Mouse (Mus musculus): ENCODE results near the gene Fpgs. TPM values are rescaled to one million over a fixed set of nuclear protein-coding genes. Genes with fewer than 3 reads are reported as not detected.

Gene Fpgs
- 23.1 and 32.6 TPM in 2 replicates for total RNA-seq (2014; rRNA removed)
- 22.8 and 23.4 TPM in 2 replicates for polyA plus RNA-seq (2015; fragmentation: Nextera tagmentation; extraction: Ambion mirVana)

DNA sequence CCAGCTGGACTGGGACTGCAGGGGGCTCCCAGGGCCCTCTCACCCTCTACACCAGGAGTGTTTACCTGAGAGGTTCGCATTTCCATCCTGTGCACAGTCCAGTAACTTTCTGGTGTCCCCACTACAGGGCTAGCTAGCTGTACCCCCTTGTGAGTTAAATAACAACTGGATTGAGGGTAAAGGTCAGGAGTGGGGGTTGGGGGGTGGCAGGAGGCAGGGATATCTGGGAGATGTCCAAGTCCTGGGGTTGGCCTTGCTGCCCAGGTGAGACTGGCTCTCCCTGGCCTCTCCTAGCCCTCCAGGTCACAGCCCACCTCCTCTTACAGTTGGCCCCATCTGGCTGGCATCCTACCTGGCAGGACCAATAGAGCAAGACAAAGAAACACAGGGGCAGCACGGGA is at the start of gene Fpgs:
Gene Fpgs (minus strand): TSS at position 125 of the 401 bp plus-strand sequence.
- Histone ChIP-seq H3K9ac (replicated peaks; ENCODE audit: low read length) (no peak within 1 kb of the TSS), H3K36me3 (ENCODE audit: insufficient read depth, low read length) (peaks cover 50% of the 10 kb centered on the region), H3K27me3 (ENCODE audit: insufficient read depth, low read length) (no peaks in the 10 kb centered on the region), H3K4me1 (ENCODE audit: insufficient read depth, low read length) (no peaks in the 10 kb centered on the region), H3K27ac (no peak within 1 kb of the TSS), H3K4me3 (ENCODE audit: low read length) (no peak within 1 kb of the TSS), H3K4me2 (ENCODE audit: low read depth, low read length) (no peak within 1 kb of the TSS), H3K9me3 (ENCODE audit: low read length) (no peaks in the 10 kb centered on the region)
- 91% methylated on average over 2 of the region's 2 CpGs for WGBS
- ATAC-seq (no peak), DNase-seq (ENCODE audit: low spot score) (no peak)
- TF ChIP-seq CTCF (IDR thresholded peaks at IDR 0.05; ENCODE audit: low read depth) = no peak

GRCm38 (mm10) chr2:32752181-32752580 is 48.2 kb upstream of the Fpgs start:
- Histone ChIP-seq H3K27me3 (ENCODE audit: insufficient read depth, low read length) (no peaks in the 10 kb centered on the region), H3K9me3 (ENCODE audit: low read length) (no peaks in the 10 kb centered on the region), H3K27ac (no peak overlapping the region), H3K36me3 (ENCODE audit: insufficient read depth, low read length) (peaks cover 51% of the 10 kb centered on the region), H3K4me1 (ENCODE audit: insufficient read depth, low read length) (no peaks in the 10 kb centered on the region), H3K9ac (replicated peaks; ENCODE audit: low read length) (no peak overlapping the region), H3K4me3 (ENCODE audit: low read length) (no peak overlapping the region), H3K4me2 (ENCODE audit: low read depth, low read length) (no peak overlapping the region)
- peak; percentile 44 for DNase-seq (ENCODE audit: low spot score)
- peak; percentile 62 for TF ChIP-seq CTCF (IDR thresholded peaks at IDR 0.05; ENCODE audit: low read depth)
- ATAC-seq = no peak
- WGBS = 59% methylated on average over 10 of the region's 10 CpGs

DNA sequence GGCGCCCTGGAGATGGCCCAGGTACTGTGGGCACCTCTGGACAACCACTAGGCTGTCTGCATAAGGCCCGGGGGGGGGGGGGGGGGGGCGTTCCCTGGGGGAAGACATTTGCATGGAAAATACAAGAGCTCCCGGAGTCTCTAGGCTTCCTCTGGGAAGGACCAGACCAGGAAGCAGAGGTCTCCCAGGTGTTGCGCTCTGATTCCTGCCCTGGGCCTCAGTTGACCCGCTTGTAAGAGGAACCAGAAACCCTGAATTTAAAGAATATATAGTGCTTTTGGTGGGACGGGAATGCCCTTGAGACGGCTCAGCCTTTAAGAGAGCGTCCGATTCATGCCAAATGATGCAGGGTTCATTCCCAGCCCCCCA is 47.7 kb upstream of the Fpgs start:
- Histone ChIP-seq H3K9ac (replicated peaks; ENCODE audit: low read length) (no peak overlapping the region), H3K27me3 (ENCODE audit: insufficient read depth, low read length) (no peaks in the 10 kb centered on the region), H3K36me3 (ENCODE audit: insufficient read depth, low read length) (peaks cover 56% of the 10 kb centered on the region), H3K9me3 (ENCODE audit: low read length) (no peaks in the 10 kb centered on the region), H3K4me3 (ENCODE audit: low read length) (no peak overlapping the region), H3K27ac (no peak overlapping the region), H3K4me1 (ENCODE audit: insufficient read depth, low read length) (no peaks in the 10 kb centered on the region), H3K4me2 (ENCODE audit: low read depth, low read length) (peak overlapping the region; percentile 48)
- DNase-seq (ENCODE audit: low spot score) (no peak), ATAC-seq (no peak)
- 26% methylated on average over 9 of the region's 10 CpGs for WGBS
- no peak for TF ChIP-seq CTCF (IDR thresholded peaks at IDR 0.05; ENCODE audit: low read depth)

- no peak overlapping the region for H3K27ac ChIP-seq
- WGBS = 13% methylated on average over 31 of the region's 31 CpGs
Observed at GRCm38 (mm10) chr2:32750887-32751664, 47.1 kb upstream of the Fpgs start.

GRCm38 (mm10) chr2:32750199-32750598 is 46.3 kb upstream of the Fpgs start:
- H3K4me1 ChIP-seq (ENCODE audit: insufficient read depth, low read length) = no peaks in the 10 kb centered on the region
- peaks cover 69% of the 10 kb centered on the region for H3K36me3 ChIP-seq (ENCODE audit: insufficient read depth, low read length)
- H3K4me3 ChIP-seq (ENCODE audit: low read length) = no peak overlapping the region
- no peak overlapping the region for H3K4me2 ChIP-seq (ENCODE audit: low read depth, low read length)
- H3K9ac ChIP-seq (replicated peaks; ENCODE audit: low read length) = no peak overlapping the region
- H3K27ac ChIP-seq = no peak overlapping the region
- 69% methylated on average over 7 of the region's 7 CpGs for WGBS
- DNase-seq (ENCODE audit: low spot score) (no peak), ATAC-seq (no peak)
- no peaks in the 10 kb centered on the region for H3K9me3 ChIP-seq (ENCODE audit: low read length)
- TF ChIP-seq CTCF (IDR thresholded peaks at IDR 0.05; ENCODE audit: low read depth) = peak; percentile 32
- no peaks in the 10 kb centered on the region for H3K27me3 ChIP-seq (ENCODE audit: insufficient read depth, low read length)

More at GRCm38 (mm10) chr2:32750887-32751664, 47.1 kb upstream of the Fpgs start:
- Histone ChIP-seq H3K27me3 (ENCODE audit: insufficient read depth, low read length) (no peaks in the 10 kb centered on the region), H3K4me1 (ENCODE audit: insufficient read depth, low read length) (no peaks in the 10 kb centered on the region), H3K9me3 (ENCODE audit: low read length) (no peaks in the 10 kb centered on the region), H3K4me2 (ENCODE audit: low read depth, low read length) (peak overlapping the region; percentile 48), H3K36me3 (ENCODE audit: insufficient read depth, low read length) (peaks cover 62% of the 10 kb centered on the region), H3K4me3 (ENCODE audit: low read length) (peak overlapping the region; percentile 9; the same call in 1 of the 2 replicates), H3K9ac (replicated peaks; ENCODE audit: low read length) (no peak overlapping the region)
- peak; percentile 6; the same call in 1 of the 2 replicates for TF ChIP-seq CTCF (IDR thresholded peaks at IDR 0.05; ENCODE audit: low read depth)
- DNase-seq (ENCODE audit: low spot score) (peak; percentile 68), ATAC-seq (peak; percentile 74)

DNA sequence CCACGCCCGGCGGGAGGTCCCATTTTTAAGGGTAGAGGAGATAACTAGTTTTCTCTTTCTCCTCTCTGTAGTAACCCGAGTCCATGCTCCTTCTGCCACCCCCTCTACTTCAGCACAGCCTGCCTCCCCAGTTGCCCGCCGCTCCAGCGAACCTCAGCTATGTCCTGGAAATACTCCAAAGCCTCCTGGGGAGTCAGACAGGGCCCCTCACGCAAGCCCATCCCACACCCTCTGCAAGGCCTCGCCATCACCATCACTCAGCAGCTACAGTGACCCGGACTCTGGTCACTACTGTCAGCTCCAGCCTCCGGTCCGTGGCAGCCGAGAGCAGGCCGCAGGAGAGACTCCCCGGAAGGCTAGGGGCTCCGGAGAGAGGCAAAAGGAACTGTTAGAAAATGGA is 45.1 kb upstream of the Fpgs start:
- Histone ChIP-seq H3K4me3 (ENCODE audit: low read length) (no peak overlapping the region), H3K9me3 (ENCODE audit: low read length) (no peaks in the 10 kb centered on the region), H3K27ac (no peak overlapping the region), H3K9ac (replicated peaks; ENCODE audit: low read length) (no peak overlapping the region), H3K4me2 (ENCODE audit: low read depth, low read length) (no peak overlapping the region), H3K36me3 (ENCODE audit: insufficient read depth, low read length) (peaks cover 61% of the 10 kb centered on the region), H3K27me3 (ENCODE audit: insufficient read depth, low read length) (no peaks in the 10 kb centered on the region), H3K4me1 (ENCODE audit: insufficient read depth, low read length) (no peaks in the 10 kb centered on the region)
- no peak for DNase-seq (ENCODE audit: low spot score)
- ATAC-seq = no peak
- no peak for TF ChIP-seq CTCF (IDR thresholded peaks at IDR 0.05; ENCODE audit: low read depth)
- 85% methylated on average over 16 of the region's 16 CpGs for WGBS
